Mouse (Mus musculus): Measurements from ENCODE around the gene Yars.
"Not testable (repeated sequence)": the region's sequence is repeated elsewhere in the genome, so short reads cannot be mapped to it uniquely, and the experiment has no call there.

- TF ChIP-seq CTCF (IDR thresholded peaks at IDR 0.05; ENCODE audit: low read depth) = peak; percentile 45
- TF ChIP-seq EP300 (IDR thresholded peaks at IDR 0.05; ENCODE audit: low read depth) = not testable (repeated sequence)
Measured at GRCm38 (mm10) chr4:129212486-129212885, 22.9 kb downstream of the Yars start.

All from liver, embryonic 14.5 days (tissue).